Mouse (Mus musculus) left cerebral cortex, adult 11 months (tissue): ENCODE data around the gene Heca.
"Not testable (repeated sequence)": the region's sequence is repeated elsewhere in the genome, so short reads cannot be mapped to it uniquely, and the experiment has no call there.

Experiments
- DNase-seq: peaks from one replicate; pipeline ENCODE4 v3.0.0; 2022; ENCODE audit warnings: low spot score

Gene Heca

DNA sequence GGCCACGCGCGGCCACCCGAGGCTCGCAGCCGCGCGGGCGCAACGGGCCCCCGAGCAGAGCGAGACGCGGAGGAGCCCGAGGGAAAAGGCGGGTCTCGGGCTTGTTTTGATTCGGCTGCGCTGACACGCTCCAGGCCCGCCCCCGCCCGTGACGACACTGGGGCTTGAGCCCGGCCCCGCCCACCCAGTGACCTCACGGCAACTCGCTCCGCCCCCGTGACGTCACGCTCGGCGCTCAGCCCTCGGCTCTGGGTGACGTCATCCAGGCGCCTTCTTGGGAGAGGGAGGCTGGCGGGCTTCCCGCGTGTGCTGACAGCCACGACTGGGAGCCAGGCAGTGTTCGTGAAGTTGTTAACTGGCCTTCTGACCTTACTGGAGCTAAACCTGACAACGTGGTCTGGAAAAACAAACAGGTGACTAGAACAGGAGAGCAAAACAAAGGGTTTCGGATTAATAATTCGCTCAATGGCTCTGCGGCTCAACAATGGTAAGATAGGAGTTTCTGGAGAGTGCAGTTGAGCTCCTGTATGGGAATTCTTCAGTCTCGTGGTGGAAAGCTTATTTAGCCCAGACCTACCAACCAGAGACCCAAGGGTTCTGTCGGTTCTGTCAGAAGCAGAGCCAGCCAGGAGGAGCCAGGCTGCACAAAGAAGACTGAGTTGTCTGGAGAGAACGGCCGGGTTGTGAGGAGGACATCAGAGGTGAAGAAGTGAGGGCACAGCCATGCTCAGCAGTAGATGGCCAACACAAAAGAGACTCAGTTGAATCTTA lies at the start of gene Heca:
Gene Heca (minus strand): TSS at position 108 of the 771 bp plus-strand sequence.
- peak; percentile 80 for DNase-seq

DNA sequence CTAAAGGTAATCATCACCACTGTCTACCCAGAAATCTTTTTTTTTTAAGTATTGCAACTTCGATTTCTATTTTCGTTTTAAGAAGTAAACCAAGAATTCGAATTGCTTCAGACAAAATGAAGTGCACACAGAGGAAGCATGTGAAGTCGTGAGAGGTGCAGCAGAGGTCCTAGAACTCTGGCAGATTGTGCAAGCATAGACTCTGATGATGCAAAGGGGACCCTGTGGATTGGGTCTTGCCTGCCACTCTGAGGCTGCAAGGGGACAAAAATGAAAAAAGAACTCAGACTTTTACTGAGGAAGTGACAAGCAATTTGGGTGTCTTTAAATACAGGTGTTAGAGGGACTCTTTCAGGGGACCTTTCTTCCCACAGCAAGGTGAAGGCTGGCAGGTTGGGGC lies 42.7 kb upstream of the Heca start:
- no peak for DNase-seq

DNA sequence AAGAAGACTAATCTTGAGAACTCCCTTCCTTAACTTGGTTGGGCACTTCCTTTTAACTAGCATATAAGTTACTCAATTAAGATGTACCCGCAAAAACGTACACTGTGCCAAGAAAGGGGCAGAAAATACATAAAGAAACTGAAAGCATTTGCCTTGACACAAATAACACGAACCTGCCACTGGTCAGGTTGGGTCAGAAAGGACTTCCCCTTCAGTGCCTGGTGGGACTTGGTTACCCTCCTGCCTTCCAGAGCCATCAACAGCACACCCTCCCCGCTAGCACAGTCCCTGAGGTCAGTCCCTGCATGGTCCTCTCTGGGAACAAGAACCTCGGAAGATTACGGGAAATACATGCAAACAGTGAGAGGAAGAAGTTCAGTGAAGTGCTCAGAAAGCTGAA lies 41.3 kb upstream of the Heca start:
- DNase-seq, result no peak

DNA sequence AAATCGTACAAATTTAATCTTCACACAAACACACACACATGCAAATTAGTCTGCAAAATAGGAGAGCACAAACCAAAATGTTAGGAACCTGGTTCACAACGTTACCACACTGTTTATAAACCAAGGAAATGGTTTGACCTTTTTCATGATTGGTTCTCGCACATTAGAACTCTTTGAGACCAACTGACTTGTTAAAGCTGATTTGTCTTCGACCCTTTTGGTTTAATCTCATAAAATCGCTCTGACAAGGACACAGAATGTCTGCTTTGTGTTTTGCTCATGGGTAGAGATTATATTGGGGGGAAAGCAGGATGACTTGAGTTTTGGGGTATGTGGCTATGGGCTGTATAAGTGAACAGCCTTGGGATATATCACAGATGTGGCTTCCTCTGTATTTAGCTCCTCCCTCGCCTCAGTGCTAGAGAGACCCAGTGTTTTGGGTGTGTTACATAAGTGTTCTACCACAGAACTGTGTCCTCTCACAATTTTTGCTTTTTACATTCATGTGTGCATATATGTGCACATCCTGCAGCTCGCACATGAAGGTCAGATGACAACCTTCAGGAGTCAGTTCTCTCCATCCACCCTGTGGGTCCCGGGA lies 40.1 kb upstream of the Heca start:
- no peak for DNase-seq

DNA sequence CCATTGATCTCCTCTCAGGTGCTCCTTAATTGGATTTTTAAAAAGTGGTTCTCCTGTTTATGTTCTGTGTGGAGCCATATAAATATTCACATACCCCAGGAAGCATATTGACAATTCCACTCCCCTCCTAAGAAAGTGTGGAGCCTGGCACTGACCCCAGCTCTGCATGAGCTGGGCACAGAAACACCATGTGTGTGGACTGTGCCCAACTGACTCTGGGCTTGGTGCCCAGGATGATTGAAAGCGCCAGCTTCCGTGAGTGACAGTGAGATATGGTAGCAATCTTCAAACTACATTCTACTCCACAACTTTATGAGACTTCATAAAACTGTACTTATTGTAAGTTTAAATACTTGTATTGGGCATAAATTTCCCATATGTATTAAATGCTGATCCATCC lies 35.4 kb upstream of the Heca start:
- DNase-seq, result no peak

DNA sequence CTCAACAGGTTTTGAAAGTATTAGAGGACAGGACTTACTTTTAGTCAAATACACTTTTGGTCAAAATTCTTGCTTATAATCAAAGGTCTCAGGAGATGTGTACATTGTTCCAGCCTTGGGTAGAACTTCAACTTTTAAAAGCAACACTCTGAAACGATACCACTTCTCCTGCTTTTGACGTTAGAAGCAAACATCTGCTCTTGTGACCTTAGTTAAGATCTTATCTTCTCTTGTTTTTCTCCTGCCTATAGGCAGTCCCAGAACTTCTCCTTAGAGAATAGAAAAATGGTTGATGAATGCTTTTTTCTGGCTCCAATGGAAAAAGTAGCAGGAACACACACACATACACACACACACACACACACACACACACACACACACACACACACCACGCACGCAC lies 18.2 kb upstream of the Heca start:
- DNase-seq, result no peak

DNA sequence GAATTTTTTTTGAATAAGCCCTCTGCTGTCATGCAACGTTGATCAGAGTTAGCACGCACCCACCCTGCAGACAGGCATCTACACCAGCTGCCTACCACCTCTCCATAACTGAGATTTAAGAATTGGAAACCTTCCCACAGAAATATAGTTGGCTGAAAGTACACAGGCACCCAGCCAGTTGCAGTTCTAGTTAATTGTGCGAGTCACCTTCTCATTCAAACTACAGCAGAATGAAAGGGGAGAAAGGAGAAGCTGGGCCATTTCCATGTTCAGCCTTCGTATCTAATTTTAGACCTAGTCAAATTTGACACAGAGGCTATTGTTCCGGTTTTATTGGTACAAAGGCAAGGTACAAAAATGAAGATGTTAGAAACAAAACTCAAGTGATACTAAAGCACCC lies 2.9 kb upstream of the Heca start:
- no peak for DNase-seq

DNA sequence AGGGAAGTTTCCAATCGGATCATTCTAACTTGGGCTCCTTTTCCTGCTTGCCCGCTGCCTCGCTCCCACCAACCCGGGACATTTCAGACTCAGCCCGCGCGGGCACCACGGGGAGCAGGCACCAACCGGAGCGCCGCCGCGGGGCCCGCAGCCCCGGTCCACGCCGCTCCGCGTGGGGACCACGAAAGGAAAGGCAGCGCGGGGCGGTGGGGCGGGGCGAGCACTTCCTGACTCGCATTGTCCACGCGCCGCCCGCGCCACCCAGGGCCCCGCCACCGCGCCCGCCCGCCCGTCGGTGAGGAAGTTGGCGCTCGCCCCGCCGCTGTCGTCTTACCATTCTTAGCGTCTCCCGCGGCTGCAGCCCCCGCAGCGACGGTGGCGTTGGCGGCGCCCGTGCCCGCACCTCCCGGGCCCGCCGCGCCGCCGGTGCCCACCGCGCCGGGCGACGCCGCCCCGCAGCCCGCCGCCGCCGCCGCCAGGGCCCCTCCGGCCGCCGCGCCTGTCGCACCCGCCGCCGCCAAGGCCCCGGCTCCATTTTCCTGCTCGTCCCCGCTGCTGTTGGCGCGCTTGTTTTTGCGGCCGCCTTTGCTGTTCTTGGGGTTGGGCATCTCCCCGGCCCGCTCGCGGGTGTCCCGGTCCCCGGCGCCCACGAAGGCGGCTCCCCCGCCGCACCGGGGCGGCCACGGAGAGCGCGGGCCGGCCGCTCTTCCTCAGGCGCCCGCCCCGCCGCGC lies 526 bp downstream of the Heca start:
- peak; percentile 30 for DNase-seq

DNA sequence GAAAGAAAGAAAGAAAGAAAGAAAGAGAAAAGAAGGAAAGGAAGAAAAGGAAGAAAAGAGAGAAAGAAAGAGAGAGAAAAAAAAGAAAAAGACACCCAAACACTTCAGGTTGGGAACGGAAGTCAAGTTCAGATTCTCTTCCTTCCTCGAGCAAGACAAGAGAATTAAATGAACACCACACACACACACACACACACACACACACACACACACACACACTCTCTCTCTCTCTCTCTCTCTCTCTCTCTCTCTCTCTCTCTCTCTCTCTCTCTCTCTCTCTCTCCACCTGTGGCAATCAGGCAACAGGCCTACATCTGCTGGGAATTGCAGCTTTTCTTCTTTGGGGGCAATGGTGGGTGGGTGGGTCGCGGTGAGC lies 1.1 kb downstream of the Heca start:
- DNase-seq, result not testable (repeated sequence)

DNA sequence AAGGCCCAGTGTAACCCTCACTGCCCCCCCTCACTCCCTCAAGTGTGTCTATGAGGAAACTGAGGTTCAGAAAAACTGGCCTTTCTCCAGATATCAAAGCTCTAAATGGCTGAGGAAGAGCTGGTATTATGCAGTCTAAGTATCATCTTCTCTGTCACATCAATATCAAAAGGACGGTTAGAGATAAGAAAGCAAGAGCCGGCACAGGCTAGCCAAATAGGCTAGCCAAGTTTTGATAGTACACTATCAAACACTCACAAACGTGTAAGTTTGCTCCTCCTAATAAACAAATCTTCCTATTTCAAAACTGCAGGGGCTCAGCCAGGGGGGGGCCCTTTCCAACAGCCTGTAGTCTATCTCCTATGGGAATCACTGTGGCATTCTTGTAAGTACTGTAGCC lies 1.8 kb downstream of the Heca start:
- no peak for DNase-seq

DNA sequence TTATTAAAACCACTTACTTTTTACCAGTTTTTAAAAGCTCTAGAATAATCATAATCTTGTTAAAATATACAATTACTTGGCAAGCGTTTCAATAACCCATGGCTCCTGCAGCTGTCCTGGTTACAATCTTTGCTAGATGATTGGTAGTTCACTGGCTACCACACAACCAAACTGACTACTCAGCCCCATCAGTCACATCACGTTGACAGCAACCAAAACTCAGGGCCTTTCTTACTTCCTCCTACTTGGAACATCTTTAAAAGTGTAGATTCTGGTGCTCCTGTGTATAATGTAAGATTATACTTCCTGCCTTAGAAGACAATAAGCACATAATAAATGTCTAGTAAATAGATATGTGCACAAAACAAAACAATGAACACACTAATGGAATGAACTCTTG lies 14.2 kb downstream of the Heca start:
- no peak for DNase-seq

DNA sequence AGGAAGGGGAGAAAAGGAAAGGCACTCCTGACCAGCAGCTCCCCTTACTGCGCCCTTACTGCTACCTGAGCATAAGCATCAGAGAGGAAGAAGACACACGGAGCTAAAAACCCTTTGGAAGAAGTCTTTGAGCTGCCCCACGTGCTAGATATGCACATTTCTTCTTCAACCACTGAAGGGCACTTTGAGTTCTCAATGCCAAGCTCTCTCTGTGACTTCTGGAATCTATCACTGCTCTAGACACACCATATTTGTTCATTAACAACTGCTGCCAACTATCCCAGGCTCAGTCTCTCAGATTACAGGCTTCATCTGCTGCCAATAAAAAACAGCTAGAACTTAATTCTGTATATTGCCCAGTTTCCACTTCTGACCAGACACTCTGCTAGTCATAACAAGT lies 15.7 kb downstream of the Heca start:
- DNase-seq, result no peak

DNA sequence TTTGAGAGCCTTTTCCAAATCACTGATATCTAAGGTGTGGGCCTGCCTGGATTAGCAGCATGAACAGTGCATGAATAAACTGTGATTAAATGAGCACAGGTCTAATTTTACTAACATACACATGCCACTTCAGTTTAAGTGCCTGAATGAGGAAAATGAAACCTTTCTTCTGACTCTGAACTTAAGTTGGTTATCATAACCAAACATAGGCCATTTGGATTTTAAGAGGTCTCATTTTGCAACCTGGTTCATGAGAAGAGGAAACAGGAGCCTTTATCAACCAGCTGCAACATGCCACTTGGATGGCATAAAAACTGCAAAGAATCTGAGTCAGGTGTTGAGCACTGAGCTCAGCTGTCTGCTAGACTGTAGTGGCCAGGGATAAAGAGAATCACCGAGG lies 16.7 kb downstream of the Heca start:
- no peak for DNase-seq

DNA sequence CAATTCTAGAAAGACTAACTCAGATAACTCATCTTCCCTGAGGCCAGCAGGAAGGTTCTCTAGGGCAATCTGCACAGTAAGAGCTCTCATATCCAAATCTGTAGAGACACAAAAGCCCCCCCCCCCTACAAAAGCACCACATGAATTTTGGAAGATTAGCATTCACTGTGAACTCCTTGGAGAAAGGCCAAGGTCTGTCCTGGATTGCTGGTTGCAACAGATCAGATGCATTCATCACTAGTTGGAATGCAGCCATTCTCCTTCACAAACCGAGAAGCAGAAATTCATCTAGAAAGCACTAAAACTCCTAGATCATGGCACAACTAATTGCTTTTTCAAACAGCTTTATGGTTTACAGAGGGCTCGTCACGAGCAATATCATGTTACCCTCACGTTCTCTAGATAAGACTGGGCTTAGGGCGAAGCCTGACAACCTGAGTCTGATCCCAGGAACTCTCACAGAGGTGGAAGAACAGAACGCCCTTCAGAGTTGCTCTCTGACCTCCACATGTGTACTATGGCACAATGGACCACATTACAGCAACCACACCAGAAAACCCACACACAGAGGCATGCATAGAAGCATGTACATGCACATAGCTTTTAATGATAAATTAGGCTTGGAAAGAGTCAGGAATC lies 17.3 kb downstream of the Heca start:
- no peak for DNase-seq

DNA sequence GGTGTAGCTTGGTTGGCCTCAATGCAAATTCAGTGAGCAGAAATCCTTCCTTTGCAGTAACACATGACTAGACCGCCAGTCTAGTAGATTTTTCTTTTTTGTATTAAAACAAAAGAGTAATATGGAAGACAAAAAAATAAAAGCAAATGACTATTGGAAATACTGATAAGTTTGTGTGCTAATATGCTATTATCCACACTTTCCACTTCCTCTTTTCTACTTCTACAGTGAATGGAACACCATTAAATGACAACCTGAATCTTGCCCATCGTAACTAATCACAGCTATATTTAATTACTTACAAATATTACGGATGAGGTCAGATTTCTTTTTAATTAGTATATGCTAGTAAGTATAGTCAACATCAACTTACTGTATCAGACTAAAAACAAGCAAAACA lies 22.7 kb downstream of the Heca start:
- no peak for DNase-seq

DNA sequence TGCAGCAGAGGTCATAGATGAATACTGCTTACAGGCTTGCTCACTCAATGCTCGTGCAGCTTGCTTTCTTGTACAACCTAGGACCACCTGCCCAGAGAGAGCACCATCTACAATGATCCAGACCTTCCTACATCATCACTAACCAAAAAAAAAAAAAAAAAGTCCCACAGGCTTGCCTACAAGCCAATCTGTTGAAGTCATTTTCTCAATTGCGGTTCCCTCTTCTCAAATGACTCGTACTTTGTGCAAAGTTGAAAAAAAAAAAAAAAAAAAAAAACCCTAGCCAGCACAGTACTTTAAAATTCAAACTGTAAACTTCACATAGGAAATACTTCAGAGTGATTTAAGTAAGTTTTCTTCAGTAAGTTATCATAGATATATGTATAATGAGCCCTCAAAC lies 23.7 kb downstream of the Heca start:
- DNase-seq, result no peak

DNA sequence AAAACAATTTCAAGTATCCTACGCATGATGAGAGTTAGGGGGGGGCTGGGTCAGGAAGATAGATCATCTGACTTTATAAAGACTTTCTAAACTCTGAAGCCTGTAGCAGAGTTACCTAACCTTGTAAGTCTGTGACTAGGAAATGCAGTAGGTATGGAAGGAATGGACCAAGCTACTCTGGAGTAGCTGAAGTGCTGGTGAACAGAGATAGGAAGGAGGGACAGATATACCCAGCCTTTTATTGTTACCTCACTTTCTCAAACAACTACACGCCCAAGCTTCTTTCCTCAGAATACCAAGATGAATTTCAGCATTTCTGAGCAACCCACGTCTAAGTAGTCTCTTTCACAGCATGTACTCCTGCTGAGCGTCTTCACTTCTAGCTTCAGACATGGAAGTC lies 26.5 kb downstream of the Heca start:
- no peak for DNase-seq

DNA sequence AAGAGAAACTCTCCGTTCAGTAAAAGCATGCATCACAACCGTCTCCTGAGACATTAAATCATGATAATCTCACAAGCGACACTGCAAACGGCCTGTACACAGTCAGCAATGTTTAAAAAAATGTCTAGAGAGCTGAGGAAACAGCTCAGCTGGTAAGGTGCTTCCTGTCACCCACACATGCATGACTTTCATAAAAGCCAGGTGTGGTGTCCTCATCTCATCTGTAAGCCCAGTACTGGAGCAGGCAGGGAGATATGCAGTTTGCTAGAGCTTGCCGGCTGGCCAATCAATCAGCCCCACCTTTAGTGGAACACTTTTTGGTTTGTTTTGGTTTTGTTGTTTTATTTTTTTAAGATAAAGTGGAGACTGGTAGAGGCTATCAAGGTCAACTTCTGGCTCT lies 27.9 kb downstream of the Heca start:
- DNase-seq, result no peak

DNA sequence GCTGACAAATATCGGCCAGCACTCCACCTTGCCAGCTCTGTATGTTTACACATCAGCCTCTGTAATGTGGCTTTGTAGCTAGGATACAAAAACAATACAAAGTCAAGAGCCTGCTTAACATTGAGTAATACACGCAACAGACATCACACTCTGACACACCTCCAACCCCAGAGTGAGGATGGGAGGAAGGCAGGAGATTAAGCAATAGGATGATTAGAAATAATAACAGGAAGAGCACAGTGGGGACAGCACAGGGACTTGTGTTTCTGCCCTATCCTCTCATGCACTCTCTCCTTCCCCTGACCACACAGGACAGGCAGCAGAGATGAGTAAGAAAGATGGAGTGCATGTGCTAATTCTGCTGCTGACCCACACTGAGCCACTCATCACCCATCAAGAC lies 28.8 kb downstream of the Heca start:
- no peak for DNase-seq

DNA sequence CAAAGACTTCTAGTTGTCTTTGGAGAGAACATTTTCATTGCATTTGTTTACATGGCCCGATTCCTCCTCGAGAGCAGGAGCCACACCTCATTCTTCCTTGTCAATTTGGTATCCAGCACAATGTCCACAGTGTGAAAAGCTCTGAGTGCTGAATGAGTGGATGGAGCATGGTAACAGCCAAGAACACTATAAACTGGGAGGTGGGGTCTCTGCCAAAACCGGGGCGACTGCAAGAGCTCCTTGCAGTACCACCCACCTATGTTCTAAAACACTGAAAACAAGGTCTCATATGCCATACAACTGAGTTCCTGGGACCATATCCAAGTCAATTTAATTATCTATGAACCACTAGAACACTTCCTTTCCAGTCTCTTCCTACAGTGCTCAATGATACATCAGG lies 39.1 kb downstream of the Heca start:
- DNase-seq, result no peak

DNA sequence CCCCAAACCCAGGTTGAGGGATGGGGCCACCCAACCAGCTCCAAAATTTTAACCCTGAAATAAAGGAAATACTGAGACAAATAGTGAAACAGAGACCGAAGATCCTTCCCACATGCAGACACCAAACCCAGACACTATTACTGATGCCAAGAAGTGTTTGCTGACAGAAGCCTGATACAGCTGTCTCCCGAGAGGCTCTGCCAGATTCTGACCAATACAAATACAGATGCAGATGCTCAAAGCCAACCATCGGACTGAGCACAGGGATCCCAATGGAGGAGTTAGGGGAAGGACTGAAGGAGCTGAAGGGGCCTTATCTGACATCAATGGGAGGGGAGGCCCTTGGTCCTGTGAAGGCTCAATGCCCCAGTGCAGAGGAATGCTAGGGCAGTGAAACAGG lies 41.5 kb downstream of the Heca start:
- DNase-seq, result not testable (repeated sequence)

DNA sequence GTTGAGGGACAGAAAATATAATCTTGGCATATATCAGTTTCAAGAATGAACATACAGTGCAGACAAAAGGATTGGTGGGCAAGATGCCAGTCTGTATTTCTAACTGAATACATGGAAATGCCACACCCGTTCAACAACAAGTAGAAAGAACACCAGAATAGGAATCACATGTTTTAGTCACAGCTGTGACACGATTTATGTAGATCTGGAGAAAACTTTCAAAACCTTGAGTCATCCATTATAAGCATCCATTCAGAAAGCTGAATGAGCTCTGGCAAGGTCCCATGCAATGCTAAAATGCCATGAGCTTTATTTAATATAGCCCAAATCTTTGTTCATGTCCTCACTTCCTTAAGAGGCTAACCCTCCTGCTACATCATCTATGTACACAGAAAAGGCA lies 44.4 kb downstream of the Heca start:
- DNase-seq, result no peak

DNA sequence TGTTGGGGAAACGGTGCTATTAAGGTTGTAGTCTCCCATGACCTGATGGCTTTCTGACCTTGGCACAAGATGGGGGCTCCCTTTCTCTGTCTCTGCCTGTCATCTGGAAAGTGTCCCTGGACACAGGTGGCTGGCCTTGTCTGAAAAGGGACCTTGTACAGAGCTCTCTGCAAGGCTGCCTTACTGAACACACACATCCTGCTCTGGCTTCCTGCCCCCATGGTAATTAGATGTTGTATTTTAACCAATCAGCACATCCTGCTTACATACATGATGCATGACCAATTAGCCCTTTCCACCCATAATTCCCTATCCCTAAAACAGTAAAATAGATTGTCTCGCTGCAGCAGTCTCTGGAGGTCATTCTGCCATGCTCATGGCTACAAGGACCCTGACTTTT lies 67.1 kb downstream of the Heca start:
- no peak for DNase-seq
